Mouse (Mus musculus): ENCODE results near the gene Olfr961. TPM values are rescaled to one million over a fixed set of nuclear protein-coding genes. Genes with fewer than 3 reads are reported as not detected.
A peak's percentile ranks its signal among the peaks of the same experiment; 100 is the strongest.

Olfr961 gene
- polyA plus RNA-seq, 1 experiment: not detected

GRCm38 (mm10) chr9:39629069-39629468 is 15.8 kb upstream of the Olfr961 start:
- Histone ChIP-seq H3K4me3 (ENCODE audit: insufficient read depth, low read length) (no peak overlapping the region), H3K4me1 (ENCODE audit: control insufficient read depth, insufficient read depth, low read length) (peaks cover 9% of the 10 kb centered on the region), H3K27ac (ENCODE audit: insufficient read depth, low read depth, low read length) (peak overlapping the region; percentile 50)
- TF ChIP-seq CTCF (IDR thresholded peaks at IDR 0.05; ENCODE audit: low read depth, low read length): no peak
- no peak for TF ChIP-seq POLR2A (IDR thresholded peaks at IDR 0.05; ENCODE audit: borderline replicate concordance, low read depth, low read length)

- Histone ChIP-seq H3K4me1 (ENCODE audit: control insufficient read depth, insufficient read depth, low read length) (peaks cover 3% of the 10 kb centered on the region; the same call in 1 of the 2 replicates), H3K4me3 (ENCODE audit: insufficient read depth, low read length) (no peak overlapping the region), H3K27ac (ENCODE audit: insufficient read depth, low read depth, low read length) (no peak overlapping the region)
- TF ChIP-seq POLR2A (IDR thresholded peaks at IDR 0.05; ENCODE audit: borderline replicate concordance, low read depth, low read length): no peak
- TF ChIP-seq CTCF (IDR thresholded peaks at IDR 0.05; ENCODE audit: low read depth, low read length): no peak
These were observed 10.8 kb upstream of the Olfr961 start for GRCm38 (mm10) chr9:39633913-39634594.

- Histone ChIP-seq H3K4me1 (ENCODE audit: control insufficient read depth, insufficient read depth, low read length) (no peaks in the 10 kb centered on the region), H3K27ac (ENCODE audit: insufficient read depth, low read depth, low read length) (no peak overlapping the region), H3K4me3 (ENCODE audit: insufficient read depth, low read length) (no peak overlapping the region)
- TF ChIP-seq CTCF (IDR thresholded peaks at IDR 0.05; ENCODE audit: low read depth, low read length) (no peak), POLR2A (IDR thresholded peaks at IDR 0.05; ENCODE audit: borderline replicate concordance, low read depth, low read length) (no peak)
These were observed 2.5 kb downstream of the Olfr961 start for GRCm38 (mm10) chr9:39647382-39647781.

- H3K4me1 ChIP-seq (ENCODE audit: control insufficient read depth, insufficient read depth, low read length): no peaks in the 10 kb centered on the region
- H3K27ac ChIP-seq (ENCODE audit: insufficient read depth, low read depth, low read length): no peak overlapping the region
- TF ChIP-seq CTCF (IDR thresholded peaks at IDR 0.05; ENCODE audit: low read depth, low read length): no peak
- no peak for TF ChIP-seq POLR2A (IDR thresholded peaks at IDR 0.05; ENCODE audit: borderline replicate concordance, low read depth, low read length)
- H3K4me3 ChIP-seq (ENCODE audit: insufficient read depth, low read length): no peak overlapping the region
These were observed 10.0 kb downstream of the Olfr961 start for GRCm38 (mm10) chr9:39654756-39655396.

GRCm38 (mm10) chr9:39666905-39667304 is 22.0 kb downstream of the Olfr961 start, which contains the start of gene Olfr963:
Olfr963 (plus strand) TSS chr9:39667205.
- no peak within 1 kb of the TSS for H3K4me3 ChIP-seq (ENCODE audit: insufficient read depth, low read length)
- TF ChIP-seq CTCF (IDR thresholded peaks at IDR 0.05; ENCODE audit: low read depth, low read length) (no peak), POLR2A (IDR thresholded peaks at IDR 0.05; ENCODE audit: borderline replicate concordance, low read depth, low read length) (no peak)
- H3K4me1 ChIP-seq (ENCODE audit: control insufficient read depth, insufficient read depth, low read length): no peaks in the 10 kb centered on the region
- H3K27ac ChIP-seq (ENCODE audit: insufficient read depth, low read depth, low read length): no peak within 1 kb of the TSS

DNA sequence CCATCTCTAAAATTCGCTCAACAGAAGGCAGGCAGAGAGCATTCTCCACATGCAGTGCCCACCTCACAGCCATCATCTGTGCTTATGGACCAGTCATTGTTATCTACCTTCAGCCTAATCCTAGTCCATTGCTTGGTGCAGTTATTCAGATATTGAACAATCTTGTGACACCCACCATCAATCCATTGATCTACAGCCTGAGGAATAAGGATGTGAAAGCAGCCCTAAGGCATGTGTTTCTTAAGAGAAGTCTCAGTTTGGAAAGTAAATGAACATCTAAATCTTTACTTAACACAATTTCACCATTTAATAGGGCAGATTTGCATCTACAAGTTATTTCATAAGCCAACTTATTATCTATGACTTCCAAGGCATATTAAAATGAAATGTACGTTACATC is 24.8 kb downstream of the Olfr961 start:
- no peak overlapping the region for H3K27ac ChIP-seq (ENCODE audit: insufficient read depth, low read depth, low read length)
- no peak for TF ChIP-seq CTCF (IDR thresholded peaks at IDR 0.05; ENCODE audit: low read depth, low read length)
- TF ChIP-seq POLR2A (IDR thresholded peaks at IDR 0.05; ENCODE audit: borderline replicate concordance, low read depth, low read length): no peak

GRCm38 (mm10) chr9:39674820-39675219 is 29.9 kb downstream of the Olfr961 start:
- TF ChIP-seq CTCF (IDR thresholded peaks at IDR 0.05; ENCODE audit: low read depth, low read length): no peak
- TF ChIP-seq POLR2A (IDR thresholded peaks at IDR 0.05; ENCODE audit: borderline replicate concordance, low read depth, low read length): no peak
- Histone ChIP-seq H3K4me3 (ENCODE audit: insufficient read depth, low read length) (no peak overlapping the region), H3K27ac (ENCODE audit: insufficient read depth, low read depth, low read length) (no peak overlapping the region), H3K4me1 (ENCODE audit: control insufficient read depth, insufficient read depth, low read length) (peaks cover 9% of the 10 kb centered on the region)

More for the DNA sequence above, 24.8 kb downstream of the Olfr961 start:
- peaks cover 2% of the 10 kb centered on the region for H3K4me1 ChIP-seq (ENCODE audit: control insufficient read depth, insufficient read depth, low read length)
- H3K4me3 ChIP-seq (ENCODE audit: insufficient read depth, low read length): no peak overlapping the region

DNA sequence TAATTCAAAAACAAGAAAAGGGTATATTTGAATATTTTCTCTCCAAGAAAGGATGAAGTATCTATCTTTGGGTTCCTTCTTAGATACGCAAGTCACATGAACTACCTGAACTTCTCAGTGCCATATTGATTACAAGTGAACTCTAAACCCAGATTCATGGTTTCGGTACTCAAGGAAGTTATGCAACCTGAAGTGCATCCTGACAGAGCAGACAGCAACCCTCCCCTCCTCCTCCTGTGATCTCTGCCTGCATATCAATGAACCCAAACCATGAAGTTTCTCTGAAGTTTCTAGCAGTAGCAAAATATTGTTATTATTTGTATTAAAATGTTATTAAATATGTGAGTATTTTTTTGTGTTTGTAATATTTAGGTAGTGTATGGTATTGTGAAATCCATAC is 33.7 kb downstream of the Olfr961 start:
- Histone ChIP-seq H3K4me3 (ENCODE audit: insufficient read depth, low read length) (no peak overlapping the region), H3K27ac (ENCODE audit: insufficient read depth, low read depth, low read length) (no peak overlapping the region), H3K4me1 (ENCODE audit: control insufficient read depth, insufficient read depth, low read length) (peaks cover 9% of the 10 kb centered on the region)
- TF ChIP-seq CTCF (IDR thresholded peaks at IDR 0.05; ENCODE audit: low read depth, low read length) (no peak), POLR2A (IDR thresholded peaks at IDR 0.05; ENCODE audit: borderline replicate concordance, low read depth, low read length) (no peak)

- H3K4me3 ChIP-seq (ENCODE audit: insufficient read depth, low read length): no peak overlapping the region
- TF ChIP-seq POLR2A (IDR thresholded peaks at IDR 0.05; ENCODE audit: borderline replicate concordance, low read depth, low read length) (no peak), CTCF (IDR thresholded peaks at IDR 0.05; ENCODE audit: low read depth, low read length) (no peak)
- peaks cover 9% of the 10 kb centered on the region for H3K4me1 ChIP-seq (ENCODE audit: control insufficient read depth, insufficient read depth, low read length)
- no peak overlapping the region for H3K27ac ChIP-seq (ENCODE audit: insufficient read depth, low read depth, low read length)
These were observed 34.4 kb downstream of the Olfr961 start for GRCm38 (mm10) chr9:39679280-39679679.

Other genes with a start within 250 kb of the Olfr961 start
- not detected in 2 replicates for gene Olfr952, start 217.9 kb upstream of the Olfr961 start, polyA plus RNA-seq (2012; ENCODE audit: insufficient read depth, insufficient read length, missing spikeins)
- gene Olfr954, start 188.4 kb upstream of the Olfr961 start, polyA plus RNA-seq (2012; ENCODE audit: insufficient read depth, insufficient read length, missing spikeins): not detected in 2 replicates
- gene Olfr955, start 173.1 kb upstream of the Olfr961 start, polyA plus RNA-seq (2012; ENCODE audit: insufficient read depth, insufficient read length, missing spikeins): not detected in 2 replicates
- gene Olfr44, start 151.1 kb upstream of the Olfr961 start, polyA plus RNA-seq (2012; ENCODE audit: insufficient read depth, insufficient read length, missing spikeins): not detected in 2 replicates
- not detected in 2 replicates for gene Olfr957, start 129.3 kb upstream of the Olfr961 start, polyA plus RNA-seq (2012; ENCODE audit: insufficient read depth, insufficient read length, missing spikeins)
- gene Olfr958, start 91.0 kb upstream of the Olfr961 start, polyA plus RNA-seq (2012; ENCODE audit: insufficient read depth, insufficient read length, missing spikeins): not detected in 2 replicates
- not detected in 2 replicates for gene Olfr959, start 69.5 kb upstream of the Olfr961 start, polyA plus RNA-seq (2012; ENCODE audit: insufficient read depth, insufficient read length, missing spikeins)
- gene AW551984, start 40.7 kb upstream of the Olfr961 start, polyA plus RNA-seq (2012; ENCODE audit: insufficient read depth, insufficient read length, missing spikeins): not detected in 2 replicates
- not detected in 2 replicates for gene Olfr148, start 34.4 kb upstream of the Olfr961 start, polyA plus RNA-seq (2012; ENCODE audit: insufficient read depth, insufficient read length, missing spikeins)
- not detected in 2 replicates for gene Olfr960, start 23.7 kb upstream of the Olfr961 start, polyA plus RNA-seq (2012; ENCODE audit: insufficient read depth, insufficient read length, missing spikeins)
- gene Olfr963, start 22.1 kb downstream of the Olfr961 start, polyA plus RNA-seq (2012; ENCODE audit: insufficient read depth, insufficient read length, missing spikeins): not detected in 2 replicates
- gene Olfr149, start 62.0 kb downstream of the Olfr961 start, polyA plus RNA-seq (2012; ENCODE audit: insufficient read depth, insufficient read length, missing spikeins): 0.28 TPM in 1 of 2 replicates, not detected in the other
- not detected in 2 replicates for gene Olfr965, start 66.3 kb downstream of the Olfr961 start, polyA plus RNA-seq (2012; ENCODE audit: insufficient read depth, insufficient read length, missing spikeins)
- not detected in 2 replicates for gene Olfr150, start 85.9 kb downstream of the Olfr961 start, polyA plus RNA-seq (2012; ENCODE audit: insufficient read depth, insufficient read length, missing spikeins)
- gene Olfr967, start 101.2 kb downstream of the Olfr961 start, polyA plus RNA-seq (2012; ENCODE audit: insufficient read depth, insufficient read length, missing spikeins): not detected in 2 replicates
- not detected in 2 replicates for gene Olfr968, start 138.2 kb downstream of the Olfr961 start, polyA plus RNA-seq (2012; ENCODE audit: insufficient read depth, insufficient read length, missing spikeins)
- not detected in 2 replicates for gene Olfr969, start 145.9 kb downstream of the Olfr961 start, polyA plus RNA-seq (2012; ENCODE audit: insufficient read depth, insufficient read length, missing spikeins)
- gene Olfr970, start 163.8 kb downstream of the Olfr961 start, polyA plus RNA-seq (2012; ENCODE audit: insufficient read depth, insufficient read length, missing spikeins): not detected in 2 replicates
- not detected in 2 replicates for gene Olfr971, start 191.8 kb downstream of the Olfr961 start, polyA plus RNA-seq (2012; ENCODE audit: insufficient read depth, insufficient read length, missing spikeins)
- not detected in 2 replicates for gene Olfr972, start 221.3 kb downstream of the Olfr961 start, polyA plus RNA-seq (2012; ENCODE audit: insufficient read depth, insufficient read length, missing spikeins)

Measured in bone marrow macrophage, adult 2 months (primary cell).